Mouse (Mus musculus) C3H10T1/2 (cell line): ENCODE results near the gene Gm26657. TPM values are rescaled to one million over a fixed set of nuclear protein-coding genes. Genes with fewer than 3 reads are reported as not detected.

Source experiments
- polyA plus RNA-seq, 2 experiments: library from polyadenylated mRNA; unstranded; fragments of >200 nt; fragmentation: generic; extraction: Trizol; gene quantifications; one replicate each; pipeline ENCODE4 v1.2.1; 2012; ENCODE audit warnings: missing spikeins in 2 of 2

Gene Gm26657
- polyA plus RNA-seq: under 1 TPM in 1 of 2 experiments, not detected in 1; 0.14 TPM

DNA sequence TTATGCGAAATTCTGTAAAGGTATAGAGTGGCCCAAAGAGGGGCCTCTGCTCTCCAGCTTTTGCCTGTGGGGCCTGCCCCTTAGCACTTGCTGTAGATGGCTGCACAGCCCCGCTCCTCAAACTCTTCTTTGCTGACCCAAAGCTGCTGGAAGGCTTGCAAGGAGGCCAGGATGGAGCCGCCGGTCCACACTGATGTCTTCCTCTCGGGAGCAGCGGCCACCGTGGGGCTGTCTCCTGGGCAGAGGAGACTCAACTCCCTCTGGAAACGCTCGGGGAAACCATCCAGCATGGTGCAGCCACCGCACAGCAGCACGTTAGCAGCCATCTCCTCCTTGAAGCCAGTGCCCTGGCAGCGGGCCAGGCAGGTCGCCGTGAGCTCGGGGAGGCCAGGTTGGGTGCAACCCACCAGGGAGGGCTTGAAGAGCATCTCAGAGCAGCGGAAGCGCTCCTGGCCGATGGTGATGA, at the start of gene Gm26657:
TSS of gene Gm26657 (plus strand) at position 51 of the 466 bp plus-strand sequence.

DNA sequence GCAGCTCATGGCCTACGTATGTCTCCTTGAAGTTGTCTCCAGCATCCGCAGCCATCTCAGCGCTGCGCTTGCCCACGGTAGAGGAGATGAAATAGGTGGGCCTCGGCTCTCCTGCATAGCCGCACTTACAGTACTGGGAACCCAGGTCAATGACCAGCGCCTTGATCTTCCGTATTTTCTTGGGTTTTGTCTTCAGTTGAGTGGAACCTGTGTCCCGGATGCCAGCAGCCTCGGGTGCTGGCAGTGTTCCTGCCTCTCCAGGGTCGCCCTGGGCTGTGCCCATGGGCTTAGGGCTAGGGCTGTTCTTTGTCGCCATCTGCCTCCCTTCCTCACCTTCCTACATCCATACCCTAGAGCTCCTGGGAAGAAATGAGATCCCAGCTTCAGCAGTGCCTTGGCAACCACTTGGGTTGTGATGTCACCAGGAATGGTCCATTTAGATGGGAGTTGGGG, 1.2 kb downstream of the Gm26657 start, which contains the start of gene Actl7b:
TSS of gene Actl7b (minus strand) at position 403 of the 453 bp plus-strand sequence.

DNA sequence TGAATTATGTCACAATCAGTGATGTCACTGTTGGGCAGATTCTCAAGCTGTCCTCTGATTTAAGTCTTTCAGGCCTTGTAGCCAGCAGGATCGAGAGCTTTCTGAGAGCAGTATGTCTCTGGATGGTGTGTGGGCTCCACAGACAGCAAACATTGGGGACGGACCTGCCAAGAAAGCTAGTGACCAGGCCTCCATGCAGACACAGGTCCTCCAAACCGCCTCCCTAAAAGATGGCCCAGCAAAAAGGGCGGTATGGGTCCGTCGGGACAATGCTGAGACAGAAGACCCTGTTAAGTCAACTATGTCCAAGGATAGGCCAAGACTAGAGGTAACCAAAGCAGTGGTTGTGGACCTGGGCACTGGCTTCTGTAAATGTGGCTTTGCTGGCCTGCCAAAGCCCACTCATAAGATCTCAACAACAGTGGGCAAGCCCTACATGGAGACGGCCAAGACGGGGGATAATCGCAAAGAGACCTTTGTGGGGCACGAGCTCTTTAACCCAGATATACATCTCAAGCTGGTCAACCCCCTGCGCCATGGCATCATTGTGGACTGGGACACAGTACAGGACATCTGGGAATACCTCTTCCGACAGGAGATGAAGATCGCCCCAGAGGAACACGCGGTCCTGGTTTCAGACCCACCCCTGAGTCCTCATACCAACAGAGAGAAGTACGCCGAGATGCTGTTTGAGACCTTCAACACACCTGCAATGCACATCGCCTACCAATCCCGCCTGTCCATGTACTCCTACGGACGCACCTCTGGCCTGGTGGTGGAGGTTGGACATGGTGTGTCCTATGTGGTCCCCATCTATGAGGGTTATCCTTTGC, 3.7 kb downstream of the Gm26657 start, which contains the start of gene Actl7a:
TSS of gene Actl7a (plus strand) at position 51 of the 833 bp plus-strand sequence.

Other genes with a start within 250 kb of the Gm26657 start
- gene Actl7b, start 1.4 kb downstream of the Gm26657 start, polyA plus RNA-seq: not detected
- gene Actl7a, start 3.3 kb downstream of the Gm26657 start, polyA plus RNA-seq: under 1 TPM in 1 of 2 experiments, not detected in 1; 0.07 TPM
- 10 to 100 TPM; 18.3 to 26.7 TPM for gene Elp1, start 62.3 kb downstream of the Gm26657 start, polyA plus RNA-seq
- gene Fam206a, start 62.3 kb downstream of the Gm26657 start, polyA plus RNA-seq: 1 to 10 TPM; 5.4 to 8.8 TPM
- gene Ctnnal1, start 125.1 kb downstream of the Gm26657 start, polyA plus RNA-seq: 10 to 100 TPM in 1 of 2 experiments, 1 to 10 TPM in 1; 3.2 to 14.3 TPM
- 1 to 10 TPM in 1 of 2 experiments, under 1 TPM in 1; 0.34 to 2.3 TPM for gene Tmem245, start 207.4 kb downstream of the Gm26657 start, polyA plus RNA-seq